ENCODE assay signal across 7 mouse cellular contexts in genomic region chr13:73803450-73804178, GRCm38 (mm10). TPM values are rescaled to one million over a fixed set of nuclear protein-coding genes. Genes with fewer than 3 reads are reported as not detected.
A peak's percentile ranks its signal among the peaks of the same experiment; 100 is the strongest.
DNase-seq lines count a peak whose midpoint lies in the region; ATAC-seq lines count a peak whose summit lies in the region.

No protein-coding gene starts in this region.

- peaks cover 40% of the 10 kb centered on the region for H3K27me3 ChIP-seq in megakaryocyte, embryonic 14.5 days (replicated peaks)
- H3K27me3 ChIP-seq in forebrain, embryonic 10.5 days (ENCODE audit: poor library complexity, severe bottlenecking), result no peaks in the 10 kb centered on the region
- H3K27me3 ChIP-seq in midbrain, embryonic 15.5 days (replicated peaks), result no peaks in the 10 kb centered on the region

- peaks cover 41% of the 10 kb centered on the region for H3K4me1 ChIP-seq in megakaryocyte, embryonic 14.5 days
- no peaks in the 10 kb centered on the region for H3K4me1 ChIP-seq in forebrain, embryonic 10.5 days
- H3K4me1 ChIP-seq in midbrain, embryonic 15.5 days, result no peaks in the 10 kb centered on the region

- no peaks in the 10 kb centered on the region for H3K9me3 ChIP-seq in megakaryocyte, embryonic 14.5 days
- H3K9me3 ChIP-seq in forebrain, embryonic 10.5 days, result no peaks in the 10 kb centered on the region
- H3K9me3 ChIP-seq in midbrain, embryonic 15.5 days, result no peaks in the 10 kb centered on the region

- DNase-seq in 3T3-L1 (ENCODE audit: low read depth, low spot score), result peak; percentile 96
- DNase-seq in Muller cell, postnatal 12 days (ENCODE audit: inconsistent ontology term), result peak; percentile 62
- DNase-seq in heart, adult 18-20 months, result peak; percentile 81 to 93
- peak; percentile 8 to 62 for DNase-seq in kidney, postnatal 25 days
- no peak for DNase-seq in forebrain, embryonic 10.5 days (ENCODE audit: extremely low spot score, low spot score)

- peaks cover 20% of the 10 kb centered on the region for H3K36me3 ChIP-seq in megakaryocyte, embryonic 14.5 days (replicated peaks; ENCODE audit: low read length)
- peaks cover 100% of the 10 kb centered on the region for H3K36me3 ChIP-seq in forebrain, embryonic 10.5 days (replicated peaks)
- no peaks in the 10 kb centered on the region for H3K36me3 ChIP-seq in midbrain, embryonic 15.5 days (replicated peaks)

- no peak overlapping the region for H3K9ac ChIP-seq in midbrain, embryonic 15.5 days

- WGBS in forebrain, embryonic 10.5 days, result 92% methylated on average over 8 of the region's 8 CpGs
- 93% methylated on average over 8 of the region's 8 CpGs for WGBS in midbrain, embryonic 15.5 days

- no peak overlapping the region for H3K27ac ChIP-seq in forebrain, embryonic 10.5 days
- no peak overlapping the region for H3K27ac ChIP-seq in midbrain, embryonic 15.5 days

- no peak overlapping the region for H3K4me2 ChIP-seq in midbrain, embryonic 15.5 days

- ATAC-seq in midbrain, embryonic 15.5 days (replicated peaks), result no peak

- peak overlapping the region; percentile 76 for H3K4me3 ChIP-seq in megakaryocyte, embryonic 14.5 days (replicated peaks)
- H3K4me3 ChIP-seq in forebrain, embryonic 10.5 days, result no peak overlapping the region
- H3K4me3 ChIP-seq in midbrain, embryonic 15.5 days, result no peak overlapping the region

RNA-seq across cellular contexts. Expression of gene Nkd2, which starts 43.8 kb away (rescaled TPM):
- total RNA-seq in heart, adult 18-20 months (2021), result 1 to 10 TPM; 1.2 TPM
- polyA plus RNA-seq in megakaryocyte, embryonic 14.5 days (2012; ENCODE audit: insufficient read depth, low replicate concordance), result not detected in 2 replicates
- polyA plus RNA-seq in forebrain, embryonic 10.5 days (2016; fragmentation: Nextera tagmentation; extraction: Ambion mirVana), result 15.9 and 16.3 TPM in 2 replicates
- 16.7 and 16.9 TPM in 2 replicates for polyA plus RNA-seq in midbrain, embryonic 15.5 days (2015; fragmentation: Nextera tagmentation; extraction: Ambion mirVana)

Comparison
In these comparisons a context has a peak if more than half of its experiments do, and no peak if none do; other contexts are left out.
1. RNA of gene Nkd2, which starts 43.8 kb away (polyA plus RNA-seq): 16.7 to 16.9 TPM in midbrain, embryonic 15.5 days and 15.9 to 16.3 TPM in forebrain, embryonic 10.5 days; not detected in megakaryocyte, embryonic 14.5 days; every median in the first group is over 10 times any median in the second.